Mouse (Mus musculus): ENCODE results near the gene Tyw1. TPM values are rescaled to one million over a fixed set of nuclear protein-coding genes. Genes with fewer than 3 reads are reported as not detected.

The Tyw1 gene
- polyA plus RNA-seq, 1 experiment from 2014 or later = 35.0 TPM

- H3K9me3 ChIP-seq (replicated peaks) = no peaks in the 10 kb centered on the region
- H3K27ac ChIP-seq (replicated peaks) = no peak overlapping the region
- H3K4me1 ChIP-seq = no peaks in the 10 kb centered on the region; the same call in 1 of the 2 replicates
- H3K4me3 ChIP-seq = no peak overlapping the region
- no peak for DNase-seq (ENCODE audit: low spot score)
- WGBS = 89% methylated on average over 11 of the region's 11 CpGs
- peaks cover 95% of the 10 kb centered on the region for H3K36me3 ChIP-seq
- H3K27me3 ChIP-seq (ENCODE audit: low read depth, poor library complexity, severe bottlenecking) = no peaks in the 10 kb centered on the region
Observed at GRCm38 (mm10) chr5:130268976-130269375, 13.6 kb downstream of the Tyw1 start.

- H3K36me3 ChIP-seq = peaks cover 96% of the 10 kb centered on the region
- H3K27ac ChIP-seq (replicated peaks) = no peak overlapping the region
- 86% methylated on average over 1 of the region's 1 CpGs for WGBS
- no peaks in the 10 kb centered on the region; the same call in 1 of the 2 replicates for H3K4me1 ChIP-seq
- no peak overlapping the region for H3K4me3 ChIP-seq
- no peak for DNase-seq (ENCODE audit: low spot score)
- no peaks in the 10 kb centered on the region for H3K9me3 ChIP-seq (replicated peaks)
- H3K27me3 ChIP-seq (ENCODE audit: low read depth, poor library complexity, severe bottlenecking) = no peaks in the 10 kb centered on the region
Observed at GRCm38 (mm10) chr5:130272344-130272743, 16.9 kb downstream of the Tyw1 start.

GRCm38 (mm10) chr5:130273046-130273445, 17.6 kb downstream of the Tyw1 start:
- H3K36me3 ChIP-seq = peaks cover 96% of the 10 kb centered on the region
- H3K27me3 ChIP-seq (ENCODE audit: low read depth, poor library complexity, severe bottlenecking) = no peaks in the 10 kb centered on the region
- no peak for DNase-seq (ENCODE audit: low spot score)
- H3K9me3 ChIP-seq (replicated peaks) = no peaks in the 10 kb centered on the region
- 94% methylated on average over 6 of the region's 6 CpGs for WGBS
- no peak overlapping the region for H3K4me3 ChIP-seq
- no peak overlapping the region for H3K27ac ChIP-seq (replicated peaks)
- no peaks in the 10 kb centered on the region; the same call in 1 of the 2 replicates for H3K4me1 ChIP-seq

- H3K9me3 ChIP-seq (replicated peaks) = no peaks in the 10 kb centered on the region
- 65% methylated on average over 4 of the region's 4 CpGs for WGBS
- H3K27ac ChIP-seq (replicated peaks) = no peak overlapping the region
- DNase-seq (ENCODE audit: low spot score) = no peak
- H3K27me3 ChIP-seq (ENCODE audit: low read depth, poor library complexity, severe bottlenecking) = no peaks in the 10 kb centered on the region
- no peak overlapping the region for H3K4me3 ChIP-seq
- peaks cover 96% of the 10 kb centered on the region for H3K36me3 ChIP-seq
- H3K4me1 ChIP-seq = no peaks in the 10 kb centered on the region; the same call in 1 of the 2 replicates
Observed at GRCm38 (mm10) chr5:130275509-130275908, 20.1 kb downstream of the Tyw1 start.

- no peaks in the 10 kb centered on the region; the same call in 1 of the 2 replicates for H3K4me1 ChIP-seq
- H3K9me3 ChIP-seq (replicated peaks) = peaks cover under 1% of the 10 kb centered on the region; the same call in 1 of the 2 replicates
- peaks cover 96% of the 10 kb centered on the region for H3K36me3 ChIP-seq
- DNase-seq (ENCODE audit: low spot score) = no peak
- H3K27ac ChIP-seq (replicated peaks) = no peak overlapping the region
- 91% methylated on average over 7 of the region's 7 CpGs for WGBS
- H3K27me3 ChIP-seq (ENCODE audit: low read depth, poor library complexity, severe bottlenecking) = no peaks in the 10 kb centered on the region
- H3K4me3 ChIP-seq = no peak overlapping the region
Observed at GRCm38 (mm10) chr5:130278011-130278472, 22.6 kb downstream of the Tyw1 start.

- H3K4me1 ChIP-seq = no peaks in the 10 kb centered on the region
- H3K9me3 ChIP-seq (replicated peaks) = peaks cover 10% of the 10 kb centered on the region
- H3K27me3 ChIP-seq (ENCODE audit: low read depth, poor library complexity, severe bottlenecking) = no peaks in the 10 kb centered on the region
- H3K36me3 ChIP-seq = peaks cover 100% of the 10 kb centered on the region
- WGBS = 94% methylated on average over 9 of the region's 9 CpGs
- no peak overlapping the region for H3K4me3 ChIP-seq
- DNase-seq (ENCODE audit: low spot score) = no peak
- H3K27ac ChIP-seq (replicated peaks) = no peak overlapping the region
Observed at GRCm38 (mm10) chr5:130283079-130283732, 27.8 kb downstream of the Tyw1 start.

GRCm38 (mm10) chr5:130288106-130288505, 32.7 kb downstream of the Tyw1 start:
- Histone ChIP-seq H3K27ac (replicated peaks) (no peak overlapping the region), H3K9me3 (replicated peaks) (peaks cover 11% of the 10 kb centered on the region), H3K27me3 (ENCODE audit: low read depth, poor library complexity, severe bottlenecking) (no peaks in the 10 kb centered on the region), H3K4me3 (no peak overlapping the region), H3K36me3 (peaks cover 100% of the 10 kb centered on the region), H3K4me1 (no peaks in the 10 kb centered on the region)
- no peak for DNase-seq (ENCODE audit: low spot score)
- WGBS = 93% methylated on average over 7 of the region's 7 CpGs

- peaks cover 97% of the 10 kb centered on the region for H3K36me3 ChIP-seq
- 96% methylated on average over 6 of the region's 6 CpGs for WGBS
- H3K27me3 ChIP-seq (ENCODE audit: low read depth, poor library complexity, severe bottlenecking) = no peaks in the 10 kb centered on the region
- H3K9me3 ChIP-seq (replicated peaks) = 0 out of 2 replicates have a peak, but pooled peaks cover 2% of the 10 kb centered on the region
- H3K4me3 ChIP-seq = no peak overlapping the region
- H3K27ac ChIP-seq (replicated peaks) = no peak overlapping the region
- DNase-seq (ENCODE audit: low spot score) = no peak
- H3K4me1 ChIP-seq = no peaks in the 10 kb centered on the region
Observed at GRCm38 (mm10) chr5:130290242-130290641, 34.8 kb downstream of the Tyw1 start.

GRCm38 (mm10) chr5:130290775-130291174, 35.4 kb downstream of the Tyw1 start:
- no peak overlapping the region for H3K27ac ChIP-seq (replicated peaks)
- whole genome bisulfite sequencing = 95% methylated on average over 12 of the region's 12 CpGs
- no peaks in the 10 kb centered on the region for H3K27me3 ChIP-seq (ENCODE audit: low read depth, poor library complexity, severe bottlenecking)
- H3K4me1 ChIP-seq = no peaks in the 10 kb centered on the region
- H3K4me3 ChIP-seq = no peak overlapping the region
- no peak for DNase-seq (ENCODE audit: low spot score)
- peaks cover 97% of the 10 kb centered on the region for H3K36me3 ChIP-seq
- 0 out of 2 replicates have a peak, but pooled peaks cover 2% of the 10 kb centered on the region for H3K9me3 ChIP-seq (replicated peaks)

- H3K27me3 ChIP-seq (ENCODE audit: low read depth, poor library complexity, severe bottlenecking) = no peaks in the 10 kb centered on the region
- peaks cover 97% of the 10 kb centered on the region for H3K36me3 ChIP-seq
- H3K27ac ChIP-seq (replicated peaks) = no peak overlapping the region
- WGBS = 92% methylated on average over 4 of the region's 4 CpGs
- no peak overlapping the region for H3K4me3 ChIP-seq
- 0 out of 2 replicates have a peak, but pooled peaks cover 2% of the 10 kb centered on the region for H3K9me3 ChIP-seq (replicated peaks)
- H3K4me1 ChIP-seq = no peaks in the 10 kb centered on the region
- DNase-seq (ENCODE audit: low spot score) = no peak
Observed at GRCm38 (mm10) chr5:130292976-130293375, 37.6 kb downstream of the Tyw1 start.

GRCm38 (mm10) chr5:130293941-130294340, 38.5 kb downstream of the Tyw1 start:
- Histone ChIP-seq H3K4me3 (no peak overlapping the region), H3K36me3 (peaks cover 96% of the 10 kb centered on the region), H3K4me1 (no peaks in the 10 kb centered on the region), H3K27ac (replicated peaks) (no peak overlapping the region), H3K9me3 (replicated peaks) (0 out of 2 replicates have a peak, but pooled peaks cover 2% of the 10 kb centered on the region), H3K27me3 (ENCODE audit: low read depth, poor library complexity, severe bottlenecking) (no peaks in the 10 kb centered on the region)
- whole genome bisulfite sequencing = 80% methylated on average over 5 of the region's 5 CpGs
- no peak for DNase-seq (ENCODE audit: low spot score)

GRCm38 (mm10) chr5:130294598-130294997, 39.2 kb downstream of the Tyw1 start:
- WGBS = 93% methylated on average over 6 of the region's 6 CpGs
- H3K4me3 ChIP-seq = no peak overlapping the region
- no peak overlapping the region for H3K27ac ChIP-seq (replicated peaks)
- H3K27me3 ChIP-seq (ENCODE audit: low read depth, poor library complexity, severe bottlenecking) = no peaks in the 10 kb centered on the region
- H3K4me1 ChIP-seq = no peaks in the 10 kb centered on the region
- peaks cover 96% of the 10 kb centered on the region for H3K36me3 ChIP-seq
- 0 out of 2 replicates have a peak, but pooled peaks cover 2% of the 10 kb centered on the region for H3K9me3 ChIP-seq (replicated peaks)
- DNase-seq (ENCODE audit: low spot score) = no peak

GRCm38 (mm10) chr5:130296071-130296470, 40.7 kb downstream of the Tyw1 start:
- Histone ChIP-seq H3K27ac (replicated peaks) (no peak overlapping the region), H3K9me3 (replicated peaks) (no peaks in the 10 kb centered on the region), H3K27me3 (ENCODE audit: low read depth, poor library complexity, severe bottlenecking) (no peaks in the 10 kb centered on the region), H3K36me3 (peaks cover 96% of the 10 kb centered on the region), H3K4me1 (no peaks in the 10 kb centered on the region), H3K4me3 (no peak overlapping the region)
- no peak for DNase-seq (ENCODE audit: low spot score)
- WGBS = 82% methylated on average over 5 of the region's 5 CpGs

Measured in midbrain, embryonic 10.5 days (tissue).